16 mouse cellular contexts compared by ENCODE assay signal in genomic region chr14:60769340-60769739, GRCm38 (mm10). TPM values are rescaled to one million over a fixed set of nuclear protein-coding genes. Genes with fewer than 3 reads are reported as not detected.
A peak's percentile ranks its signal among the peaks of the same experiment; 100 is the strongest.
DNase-seq lines count a peak whose midpoint lies in the region; ATAC-seq and TF ChIP-seq lines count a peak whose summit lies in the region.
"Had no signal": no experiment of that assay in that cellular context is flagged by ENCODE, and none has a peak within 500 bp of the region (broad histone marks: within the 10 kb centered on the region; RNA-seq: fewer than 3 reads in every experiment).

No protein-coding gene starts in this region.

- peaks cover 20% of the 10 kb centered on the region for H3K4me1 ChIP-seq in heart, adult 2 months (ENCODE audit: control insufficient read depth, insufficient read depth, low read length)
- peaks cover 3% of the 10 kb centered on the region; the same call in 1 of the 2 replicates for H3K4me1 ChIP-seq in lung, postnatal 0 days (ENCODE audit: insufficient read depth, low read depth, low read length)

- H3K4me3 ChIP-seq in heart, adult 2 months = peak overlapping the region; percentile 53
- no peak overlapping the region for H3K4me3 ChIP-seq in lung, postnatal 0 days (ENCODE audit: low read depth, low read length)
- H3K4me3 ChIP-seq: forebrain, embryonic 12.5 days; megakaryocyte, embryonic 14.5 days; myocyte had no signal

- intact Hi-C loops in heart, adult 2 months (cut with DNase I) = loop anchor here (5.0 kb wide), 1 partner anchor 177 kb away; no protein-coding TSS in a partner anchor

- H3K27me3 ChIP-seq in heart, adult 2 months (ENCODE audit: control insufficient read depth, insufficient read depth, low read length) = no peaks in the 10 kb centered on the region
- H3K27me3 ChIP-seq in lung, postnatal 0 days (replicated peaks; ENCODE audit: insufficient read depth, low read length) = no peaks in the 10 kb centered on the region
- H3K27me3 ChIP-seq: CH12.LX; forebrain, embryonic 12.5 days; Patski had no signal

- no peak overlapping the region for H3K4me2 ChIP-seq in lung, postnatal 0 days (replicated peaks; ENCODE audit: low read depth, low read length)
- H3K4me2 ChIP-seq: forebrain, embryonic 12.5 days had no signal

- DNase-seq in heart, adult 2 months = peak in 1 of 2 experiments; percentile 42
- DNase-seq in heart, postnatal 4 days = no peak
- peak; percentile 48 for DNase-seq in lung, postnatal 0 days (ENCODE audit: low spot score)
- DNase-seq in lung, postnatal 4 days = no peak
- DNase-seq in adrenal gland, postnatal 14 days = peak; percentile 67
- DNase-seq in embryo, embryonic 10.5 days (ENCODE audit: low spot score) = peak; percentile 27
- DNase-seq in urinary bladder, postnatal 4 days (ENCODE audit: low spot score in 2 of 2) = no peak
- DNase-seq: kidney, adult 18-20 months; left cerebral cortex, postnatal 4 days had no signal

- peak; percentile 56; the same call in 1 of the 2 replicates for TF ChIP-seq POLR2A in heart, adult 2 months (IDR thresholded peaks at IDR 0.05; ENCODE audit: insufficient read depth, low read depth, low read length)

- no peak for ATAC-seq in lung, postnatal 0 days
- ATAC-seq: Patski had no signal

- H3K79me2 ChIP-seq in heart, adult 2 months (replicated peaks; ENCODE audit: control insufficient read depth, insufficient read depth, low read length) = no peaks in the 10 kb centered on the region; the same call in 1 of the 2 replicates

- H3K9ac ChIP-seq in heart, adult 2 months (ENCODE audit: low read depth, low read length) = peak overlapping the region; percentile 71
- no peak overlapping the region for H3K9ac ChIP-seq in lung, postnatal 0 days (replicated peaks; ENCODE audit: low read depth)
- H3K9ac ChIP-seq: forebrain, embryonic 12.5 days; liver, embryonic 14.5 days had no signal

- peak overlapping the region; percentile 89 for H3K27ac ChIP-seq in heart, adult 2 months
- no peak overlapping the region for H3K27ac ChIP-seq in lung, postnatal 0 days (ENCODE audit: low read length)
- H3K27ac ChIP-seq: forebrain, embryonic 12.5 days; liver, embryonic 14.5 days had no signal

- TF ChIP-seq EP300 in heart, adult 2 months (IDR thresholded peaks at IDR 0.05; ENCODE audit: insufficient read depth, low read depth, low read length) = no peak
- TF ChIP-seq EP300 in lung, postnatal 0 days (IDR thresholded peaks at IDR 0.05) = no peak

- 39% methylated on average over 6 of the region's 6 CpGs for WGBS in heart, adult 2 months
- WGBS in lung, postnatal 0 days = 36% methylated on average over 6 of the region's 6 CpGs

- TF ChIP-seq CTCF in heart, adult 2 months (IDR thresholded peaks at IDR 0.05) = peak; percentile 70
- TF ChIP-seq CTCF in lung, postnatal 0 days (IDR thresholded peaks at IDR 0.05) = peak; percentile 54

- peaks cover 4% of the 10 kb centered on the region; the same call in 1 of the 2 replicates for H3K36me3 ChIP-seq in heart, adult 2 months (ENCODE audit: control insufficient read depth, insufficient read depth, low read length)
- no peaks in the 10 kb centered on the region for H3K36me3 ChIP-seq in lung, postnatal 0 days (ENCODE audit: insufficient read depth, low read length)
- H3K36me3 ChIP-seq: forebrain, embryonic 12.5 days had no signal

- H3K9me3 ChIP-seq in lung, postnatal 0 days (ENCODE audit: low read length) = no peaks in the 10 kb centered on the region
- H3K9me3 ChIP-seq: forebrain, embryonic 12.5 days; megakaryocyte, embryonic 14.5 days had no signal

RNA-seq across cellular contexts. Expression of gene C1qtnf9, which starts 1.4 kb away (rescaled TPM):
- total RNA-seq in heart, adult 2 months (2021) = 10 to 100 TPM; 44.0 to 45.5 TPM
- 27.8 and 59.4 TPM in 2 replicates for polyA plus RNA-seq in heart, adult 2 months (2012; rRNA removed)
- 10 to 100 TPM; 13.0 to 16.1 TPM for total RNA-seq in heart, postnatal 4 days (2021)
- polyA plus RNA-seq in lung, postnatal 0 days (2015; fragmentation: Nextera tagmentation; extraction: Ambion mirVana) = 0.45 and 0.77 TPM in 2 replicates
- total RNA-seq in adrenal gland, postnatal 14 days (2021) = 18.4 and 25.7 TPM in 2 replicates
- total RNA-seq: CH12.LX; hematopoietic stem cell, adult 5-6 weeks had no signal
- polyA plus RNA-seq: myocyte, Patski had no signal

RNA-seq across cellular contexts. Expression of gene Mipep, which starts 15.0 kb away (rescaled TPM):
- 10 to 100 TPM; 61.6 to 71.8 TPM for total RNA-seq in heart, adult 2 months (2021)
- 26.0 and 38.4 TPM in 2 replicates for polyA plus RNA-seq in heart, adult 2 months (2012; rRNA removed)
- total RNA-seq in heart, postnatal 4 days (2021) = 10 to 100 TPM; 48.0 to 50.8 TPM
- polyA plus RNA-seq in lung, postnatal 0 days (2015; fragmentation: Nextera tagmentation; extraction: Ambion mirVana) = 7.7 and 9.9 TPM in 2 replicates
- total RNA-seq in adrenal gland, postnatal 14 days (2021) = 53.8 and 54.1 TPM in 2 replicates

Comparison
In these comparisons a context has a peak if more than half of its experiments do, and no peak if none do; other contexts are left out.
1. DNase-seq: peak in lung, postnatal 0 days (single experiment), adrenal gland, postnatal 14 days (single experiment) and embryo, embryonic 10.5 days (single experiment); none in heart, postnatal 4 days (single experiment), lung, postnatal 4 days (0 of 2) and urinary bladder, postnatal 4 days (0 of 2).